Comparison of ENCODE assay signal across 17 mouse cellular contexts in genomic region chr16:24429691-24430090, GRCm38 (mm10).
"Had no signal": no experiment of that assay in that cellular context is flagged by ENCODE, and none has a peak within 500 bp of the region (broad histone marks: within the 10 kb centered on the region; RNA-seq: fewer than 3 reads in every experiment).

No protein-coding gene starts in this region.

- DNase-seq: kidney, adult 11 months; kidney, adult 8-10 months; kidney, postnatal 10 days; kidney, postnatal 36 days; layer of hippocampus, postnatal 36 days; liver, embryonic 13.5 days; lung, adult 2 months; lung, postnatal 14 days; lung, postnatal 4 days; midbrain, embryonic 14.5 days; right cerebral cortex, postnatal 25 days; spleen, adult 18-20 months; thymus, postnatal 25 days had no signal

- H3K4me2 ChIP-seq: kidney, embryonic 15.5 days; liver, embryonic 13.5 days; midbrain, embryonic 11.5 days; stomach, embryonic 15.5 days had no signal

- H3K27me3 ChIP-seq: kidney, embryonic 15.5 days; liver, embryonic 13.5 days; stomach, embryonic 15.5 days had no signal

- H3K9ac ChIP-seq: kidney, embryonic 15.5 days; liver, embryonic 13.5 days; stomach, embryonic 15.5 days had no signal

- H3K36me3 ChIP-seq: kidney, embryonic 15.5 days; liver, embryonic 13.5 days; stomach, embryonic 15.5 days had no signal

- H3K27ac ChIP-seq: kidney, embryonic 15.5 days; left cerebral cortex, adult 2 months; liver, embryonic 13.5 days; stomach, embryonic 15.5 days had no signal

- H3K4me3 ChIP-seq: kidney, embryonic 15.5 days; left cerebral cortex, adult 2 months; liver, embryonic 13.5 days; stomach, embryonic 15.5 days had no signal

- H3K9me3 ChIP-seq: kidney, embryonic 15.5 days; liver, embryonic 13.5 days; stomach, embryonic 15.5 days had no signal
